ENCODE assay signal across 10 mouse cellular contexts in genomic region chr1:166281836-166282235, GRCm38 (mm10). TPM values are rescaled to one million over a fixed set of nuclear protein-coding genes. Genes with fewer than 3 reads are reported as not detected.
DNase-seq lines count a peak whose midpoint lies in the region; ATAC-seq lines count a peak whose summit lies in the region.
"Had no signal": no experiment of that assay in that cellular context is flagged by ENCODE, and none has a peak within 500 bp of the region (broad histone marks: within the 10 kb centered on the region; RNA-seq: fewer than 3 reads in every experiment).

No protein-coding gene starts in this region.

- no peak for ATAC-seq in hindbrain, embryonic 11.5 days (ENCODE audit: low FRiP score)
- ATAC-seq in midbrain, embryonic 14.5 days (ENCODE audit: low FRiP score, low TSS enrichment), result no peak
- ATAC-seq: liver, embryonic 12.5 days had no signal

- no peaks in the 10 kb centered on the region for H3K36me3 ChIP-seq in hindbrain, embryonic 11.5 days (ENCODE audit: control insufficient read depth, insufficient read depth, low read length)
- no peaks in the 10 kb centered on the region for H3K36me3 ChIP-seq in midbrain, embryonic 14.5 days (ENCODE audit: control insufficient read depth, insufficient read depth, low read length)
- H3K36me3 ChIP-seq: liver, embryonic 12.5 days had no signal

- H3K27ac ChIP-seq in hindbrain, embryonic 11.5 days (ENCODE audit: low read depth, low read length), result peak overlapping the region; percentile 92
- H3K27ac ChIP-seq in midbrain, embryonic 14.5 days (replicated peaks; ENCODE audit: low read depth, low read length), result peak overlapping the region; percentile 81
- H3K27ac ChIP-seq: liver, embryonic 12.5 days had no signal

- H3K4me1 ChIP-seq in hindbrain, embryonic 11.5 days (replicated peaks; ENCODE audit: control insufficient read depth, insufficient read depth, low read length), result peaks cover 23% of the 10 kb centered on the region
- peaks cover 82% of the 10 kb centered on the region for H3K4me1 ChIP-seq in midbrain, embryonic 14.5 days (ENCODE audit: control insufficient read depth, insufficient read depth, low read length)
- H3K4me1 ChIP-seq: liver, embryonic 12.5 days had no signal

- no peak overlapping the region for H3K4me2 ChIP-seq in hindbrain, embryonic 11.5 days (replicated peaks; ENCODE audit: low read depth, low read length)
- H3K4me2 ChIP-seq in midbrain, embryonic 14.5 days (ENCODE audit: low read length), result no peak overlapping the region

- no peak overlapping the region for H3K9ac ChIP-seq in hindbrain, embryonic 11.5 days (ENCODE audit: low read depth, low read length)
- H3K9ac ChIP-seq in midbrain, embryonic 14.5 days (replicated peaks; ENCODE audit: low read length), result no peak overlapping the region
- H3K9ac ChIP-seq: liver, embryonic 12.5 days had no signal

- WGBS in hindbrain, embryonic 11.5 days, result 28% methylated on average over 3 of the region's 3 CpGs
- 17% methylated on average over 3 of the region's 3 CpGs for WGBS in midbrain, embryonic 14.5 days

- DNase-seq in retina, embryonic 14.5 days (ENCODE audit: low spot score), result peak; percentile 17
- DNase-seq in retina, postnatal 1 day, result no peak
- DNase-seq in hindbrain, embryonic 11.5 days (ENCODE audit: low spot score), result peak; percentile 28
- DNase-seq in midbrain, embryonic 14.5 days, result peak; percentile 30
- no peak for DNase-seq in spleen, postnatal 10 days (ENCODE audit: low spot score in 2 of 2)
- no peak for DNase-seq in kidney, postnatal 36 days
- DNase-seq in right cerebral cortex, postnatal 4 days, result no peak
- DNase-seq in heart, adult 9 months (ENCODE audit: low spot score in 2 of 2), result no peak
- DNase-seq: heart, postnatal 10 days had no signal

- no peaks in the 10 kb centered on the region for H3K9me3 ChIP-seq in hindbrain, embryonic 11.5 days (ENCODE audit: control insufficient read depth, low read length)
- no peaks in the 10 kb centered on the region for H3K9me3 ChIP-seq in midbrain, embryonic 14.5 days (ENCODE audit: control insufficient read depth, low read length)
- H3K9me3 ChIP-seq: liver, embryonic 12.5 days had no signal

- H3K4me3 ChIP-seq in hindbrain, embryonic 11.5 days (ENCODE audit: low read depth, low read length), result no peak overlapping the region
- H3K4me3 ChIP-seq in midbrain, embryonic 14.5 days (replicated peaks; ENCODE audit: low read depth, low read length), result no peak overlapping the region
- H3K4me3 ChIP-seq: liver, embryonic 12.5 days had no signal

- no peaks in the 10 kb centered on the region for H3K27me3 ChIP-seq in hindbrain, embryonic 11.5 days (ENCODE audit: control insufficient read depth, insufficient read depth, low read length)
- no peaks in the 10 kb centered on the region for H3K27me3 ChIP-seq in midbrain, embryonic 14.5 days (ENCODE audit: control insufficient read depth, insufficient read depth, low read length)

RNA-seq across cellular contexts. Expression of gene Ildr2, which starts 27.9 kb away (rescaled TPM):
- 7.2 and 7.4 TPM in 2 replicates for polyA plus RNA-seq in hindbrain, embryonic 11.5 days (2014; fragmentation: Nextera tagmentation; extraction: Ambion mirVana)
- polyA plus RNA-seq in midbrain, embryonic 14.5 days (2014; fragmentation: Nextera tagmentation; extraction: Ambion mirVana), result 3.7 and 4.1 TPM in 2 replicates

RNA-seq across cellular contexts. Expression of gene Mael, which starts 43.3 kb away (rescaled TPM):
- 0.14 TPM in 1 of 2 replicates, not detected in the other for polyA plus RNA-seq in hindbrain, embryonic 11.5 days (2014; fragmentation: Nextera tagmentation; extraction: Ambion mirVana)
- not detected in 2 replicates for polyA plus RNA-seq in midbrain, embryonic 14.5 days (2014; fragmentation: Nextera tagmentation; extraction: Ambion mirVana)
- polyA plus RNA-seq: liver, embryonic 12.5 days had no signal

Comparison
In these comparisons a context has a peak if more than half of its experiments do, and no peak if none do; other contexts are left out.
1. DNase-seq: peak in retina, embryonic 14.5 days (single experiment), hindbrain, embryonic 11.5 days (single experiment) and midbrain, embryonic 14.5 days (single experiment); none in retina, postnatal 1 day (single experiment), spleen, postnatal 10 days (0 of 2), kidney, postnatal 36 days (0 of 2), right cerebral cortex, postnatal 4 days (single experiment) and heart, adult 9 months (0 of 2).